Mouse (Mus musculus) inflammation-experienced regulatory T-cells, adult 16 weeks (primary cell): Measurements from ENCODE around the gene Meox2. TPM values are rescaled to one million over a fixed set of nuclear protein-coding genes. Genes with fewer than 3 reads are reported as not detected.

Experiments
- polyA plus RNA-seq: library from polyadenylated mRNA; unstranded; fragments of 100-300 nt; shearing (Covaris generic); gene quantifications from one replicate; pipeline ENCODE4 v1.2.1, GENCODE M21; 2017

Meox2 gene
- not detected for polyA plus RNA-seq

DNA sequence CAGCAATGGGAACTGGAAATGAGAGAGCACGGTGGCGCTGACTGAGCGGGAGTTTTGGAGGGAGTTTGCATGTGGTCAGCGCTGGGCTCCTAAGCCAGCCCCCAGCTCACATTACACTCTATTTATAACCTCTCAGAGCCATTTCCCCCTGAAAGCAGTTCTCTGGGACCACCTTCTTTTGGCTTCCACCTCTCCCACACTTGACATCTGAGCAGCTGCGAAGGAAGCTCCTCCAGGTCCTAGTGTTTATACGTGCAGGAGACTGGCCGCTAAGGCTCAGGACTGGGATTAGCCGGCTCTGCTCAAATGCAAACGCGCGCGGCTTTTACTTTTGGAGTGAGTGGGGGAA is at the start of gene Meox2:
Gene Meox2 (plus strand): TSS at position 151 of the 349 bp plus-strand sequence.

Other genes with a start within 250 kb of the Meox2 start
- not detected for gene Agmo, start 133.1 kb downstream of the Meox2 start, polyA plus RNA-seq